Mouse (Mus musculus) ovary, postnatal 10 days (tissue): Measurements from ENCODE around the gene Ttc7b.

Experiments used
- DNase-seq: peaks from one replicate; pipeline ENCODE4 v3.0.0; 2022; ENCODE audit warnings: low spot score

Gene Ttc7b

DNA sequence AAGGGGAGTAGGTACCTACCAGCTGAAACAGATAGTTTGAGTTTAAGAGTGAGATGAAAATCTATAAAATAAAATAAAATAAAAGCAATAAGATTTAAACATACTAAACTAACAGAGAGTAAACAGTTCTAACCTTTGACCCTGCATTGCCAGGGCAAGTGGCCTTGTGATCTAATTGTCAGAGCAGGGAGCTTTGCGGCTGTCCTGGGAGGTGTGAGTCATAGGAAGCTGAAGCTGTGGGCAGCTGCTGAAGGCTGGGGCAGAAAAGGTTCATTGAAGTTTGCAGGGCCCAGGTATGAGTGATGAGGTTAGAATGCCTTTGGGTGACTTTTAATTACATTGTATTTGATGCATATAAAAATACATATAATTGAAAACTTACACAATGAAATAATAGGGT, 5.3 kb upstream of the Ttc7b start:
- no peak for DNase-seq

DNA sequence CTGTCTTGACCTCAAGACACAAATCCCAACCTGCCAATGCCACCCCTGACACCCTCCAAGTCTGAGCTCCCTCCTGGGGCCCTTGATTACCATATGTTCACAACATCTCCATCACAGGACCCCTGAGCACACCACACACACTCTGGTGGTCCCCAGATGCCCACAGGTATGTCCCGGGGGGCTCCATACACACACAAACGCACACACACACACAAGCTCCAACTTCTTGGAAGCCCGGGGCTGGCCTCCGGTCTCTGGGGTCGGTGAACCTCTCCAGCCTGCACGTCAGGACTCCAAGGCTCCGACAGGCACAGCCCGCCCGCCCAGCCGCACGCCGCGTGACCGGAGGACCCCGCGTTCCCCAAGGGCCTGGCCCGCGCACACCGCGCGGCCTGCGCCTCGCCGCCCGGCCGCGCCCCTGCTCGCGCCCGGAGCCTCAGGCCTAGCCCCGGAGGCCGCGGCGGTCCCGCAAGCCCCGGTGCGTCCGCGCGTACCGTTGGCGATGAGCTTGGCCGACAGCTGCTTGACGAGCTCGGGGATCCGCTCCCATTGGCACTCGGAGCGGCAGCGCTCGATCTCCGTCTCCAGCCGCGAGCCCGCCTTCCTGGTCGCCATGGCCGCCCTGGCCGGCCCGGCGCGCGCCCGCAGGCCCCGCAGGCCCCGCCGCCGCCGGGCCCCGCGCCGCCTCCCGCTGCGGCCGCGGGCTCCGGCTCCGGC, 391 bp downstream of the Ttc7b start:
- DNase-seq = peak; percentile 38

DNA sequence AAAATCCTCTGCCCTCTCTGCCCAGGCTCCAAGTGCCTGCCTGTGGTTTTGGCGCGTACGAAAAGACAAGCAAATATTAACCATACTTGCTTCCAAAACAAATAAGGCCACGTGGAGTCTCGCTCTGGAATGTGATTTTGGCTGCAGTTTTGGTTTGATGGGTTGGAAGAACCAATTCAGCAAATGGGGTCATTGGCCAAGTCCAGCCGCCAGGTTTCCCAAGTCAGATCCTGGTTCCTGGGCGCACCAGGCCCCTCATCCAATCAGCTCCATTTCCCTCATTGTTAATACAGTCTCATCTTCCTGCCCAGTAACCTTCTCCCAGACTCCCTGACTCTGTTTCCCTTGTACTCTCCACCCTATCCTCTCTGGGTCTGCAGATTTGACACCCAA, 946 bp downstream of the Ttc7b start:
- no peak for DNase-seq

DNA sequence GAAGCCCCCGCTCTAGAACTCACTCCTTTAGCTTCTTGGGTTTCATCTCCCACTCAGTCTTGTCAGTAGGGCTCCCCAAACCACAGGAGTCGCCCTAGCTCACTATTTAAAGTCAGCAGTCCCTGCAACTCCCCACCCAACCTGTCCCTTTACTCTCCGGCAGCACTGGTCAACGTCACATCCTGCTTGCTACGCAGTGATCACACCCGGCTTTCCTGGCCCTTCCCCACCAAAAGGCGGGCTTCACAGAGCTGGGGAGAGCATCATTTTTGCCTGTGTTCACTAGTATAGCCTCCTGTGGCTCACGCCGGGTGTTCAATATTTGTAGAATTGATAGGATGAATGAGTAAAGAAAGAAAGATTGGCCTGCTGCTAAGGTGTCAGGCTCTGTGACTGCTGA, 3.3 kb downstream of the Ttc7b start:
- no peak for DNase-seq

DNA sequence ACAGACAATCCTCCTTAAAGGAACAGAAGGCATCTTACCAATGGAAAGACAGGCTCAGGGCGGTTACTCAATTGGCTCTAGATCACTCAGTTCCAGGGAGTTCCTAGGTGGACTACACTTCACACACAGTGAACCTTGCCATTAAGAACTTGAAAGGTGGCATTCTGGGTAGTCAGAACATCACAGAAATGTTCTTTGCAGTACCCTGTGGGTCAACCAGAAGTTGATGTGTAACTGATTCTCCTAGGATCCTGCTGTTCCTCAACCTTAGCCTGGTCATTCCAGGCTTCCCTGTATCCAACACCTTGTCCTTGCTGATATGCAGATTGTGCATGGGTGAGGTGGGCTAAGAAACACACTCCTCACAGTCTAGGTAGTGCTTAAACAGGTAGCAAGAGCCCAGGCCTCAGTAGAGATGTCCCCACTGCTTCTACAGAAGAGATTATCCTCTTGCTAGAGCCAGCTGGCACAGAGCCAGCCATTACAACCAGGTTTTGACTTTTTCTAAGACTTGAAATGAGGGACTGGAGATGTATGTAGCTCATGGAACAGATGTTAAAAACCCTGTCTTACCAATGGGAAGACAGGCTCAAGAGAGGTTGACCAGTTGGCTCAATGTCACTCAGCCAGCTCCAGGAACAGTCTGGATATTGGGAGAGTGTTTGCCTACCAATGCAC, 4.3 kb downstream of the Ttc7b start:
- DNase-seq = no peak

DNA sequence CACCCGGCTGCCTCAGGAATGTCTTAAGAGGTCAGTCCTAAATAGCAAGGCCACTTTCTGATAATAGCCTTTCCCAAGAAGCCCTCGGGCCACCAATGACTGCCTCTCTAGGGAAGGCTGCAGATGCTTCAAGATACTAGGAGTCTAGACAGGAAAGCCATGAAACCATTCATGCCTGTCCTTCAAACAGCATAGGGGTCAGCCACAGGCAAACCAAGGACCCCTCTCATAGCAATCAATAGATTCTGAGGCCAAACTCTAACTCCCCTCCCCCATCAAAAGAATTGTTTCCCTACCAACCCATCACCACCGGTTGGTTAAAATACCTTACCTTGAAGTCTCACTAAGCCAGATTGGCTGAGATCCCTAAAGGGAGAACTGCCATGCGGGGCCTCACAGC, 5.1 kb downstream of the Ttc7b start:
- DNase-seq = no peak

DNA sequence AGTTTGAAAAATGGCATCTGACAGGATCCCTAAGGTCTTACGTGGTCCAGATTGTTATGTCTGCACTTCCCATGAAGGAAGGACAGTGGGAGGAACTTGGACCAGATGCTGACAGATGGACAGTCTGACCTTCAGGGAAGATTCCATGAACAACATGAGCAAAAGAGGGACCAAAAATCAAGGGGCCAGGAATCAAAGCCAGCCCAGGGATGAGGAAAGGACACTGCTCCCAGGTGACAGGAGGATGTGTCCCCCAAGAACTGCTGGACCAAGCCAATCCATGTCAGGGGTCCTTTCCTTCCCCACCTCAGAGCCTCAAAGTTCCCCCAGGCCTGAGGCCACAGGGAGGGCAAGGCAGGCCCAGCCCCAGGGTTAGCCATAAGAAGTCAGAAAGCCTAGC, 6.0 kb downstream of the Ttc7b start:
- no peak for DNase-seq

DNA sequence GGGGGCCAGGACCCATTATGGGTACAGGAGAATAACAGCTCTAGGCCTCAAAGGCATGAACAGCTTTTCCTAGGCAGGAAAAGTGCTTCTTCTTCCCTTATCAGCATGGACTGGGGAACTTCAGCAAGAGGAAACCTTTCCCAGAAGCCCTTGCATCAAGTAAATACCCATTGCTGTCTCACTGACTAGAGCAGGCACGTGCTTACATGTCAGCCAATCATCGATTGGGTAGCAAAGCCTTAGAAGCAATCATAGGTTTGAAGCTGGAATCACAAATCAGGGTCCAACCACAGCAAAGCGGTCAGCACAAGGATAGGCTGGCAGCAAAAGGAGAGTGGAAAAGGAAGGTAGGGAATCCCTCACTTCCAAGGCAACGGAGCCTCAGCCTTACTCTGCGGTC, 7.5 kb downstream of the Ttc7b start:
- DNase-seq = no peak

DNA sequence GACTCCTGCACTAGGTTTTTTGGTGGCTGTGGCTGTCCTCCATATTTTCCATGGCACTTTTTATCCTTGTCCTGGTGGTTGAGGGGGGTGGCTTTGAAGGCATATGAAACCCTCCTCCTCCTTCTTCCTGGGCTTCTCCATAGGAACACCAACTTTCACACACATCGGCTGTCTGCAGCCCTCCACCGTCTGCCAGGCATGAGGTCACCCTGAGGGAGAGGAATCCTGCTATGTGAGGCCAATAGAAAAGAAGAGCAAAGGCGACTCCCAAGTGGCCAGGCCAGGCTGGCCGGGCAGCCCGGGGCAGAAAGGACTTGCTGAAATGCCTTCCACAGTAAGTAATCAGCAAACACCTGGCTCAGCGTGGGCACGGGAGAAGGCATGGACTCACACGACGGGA, 8.0 kb downstream of the Ttc7b start:
- no peak for DNase-seq

DNA sequence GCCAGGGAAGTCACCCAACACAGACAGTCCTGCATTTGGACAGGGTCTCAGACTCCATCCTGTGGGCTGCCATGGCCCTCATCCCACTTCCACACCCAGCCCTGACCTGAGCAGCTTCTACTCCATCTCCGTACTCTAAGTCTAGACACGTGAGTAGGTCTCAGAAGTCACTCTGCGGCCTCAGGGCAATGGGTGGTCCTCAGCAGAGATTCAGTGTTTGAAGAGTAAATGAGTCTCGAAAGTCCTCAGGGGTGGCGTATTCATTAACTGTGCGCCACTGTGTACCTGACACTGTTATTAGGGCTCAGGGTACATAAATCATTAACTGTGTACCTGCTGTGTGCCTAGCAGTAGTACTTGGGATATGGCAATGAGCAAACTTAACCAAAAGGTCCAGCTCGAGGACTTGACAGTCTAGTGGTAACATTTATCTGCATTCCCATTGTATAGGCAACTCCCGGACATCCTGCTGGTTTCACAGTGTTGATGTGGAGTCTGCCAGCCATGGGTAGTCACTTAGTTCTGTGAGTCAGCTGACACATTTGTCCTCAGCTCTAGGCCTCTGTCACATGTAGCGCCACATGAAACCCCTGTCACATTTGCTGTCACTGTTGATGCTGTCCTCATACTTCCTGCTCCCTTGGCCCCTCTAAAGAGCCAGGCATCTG, 10.9 kb downstream of the Ttc7b start:
- DNase-seq = no peak

DNA sequence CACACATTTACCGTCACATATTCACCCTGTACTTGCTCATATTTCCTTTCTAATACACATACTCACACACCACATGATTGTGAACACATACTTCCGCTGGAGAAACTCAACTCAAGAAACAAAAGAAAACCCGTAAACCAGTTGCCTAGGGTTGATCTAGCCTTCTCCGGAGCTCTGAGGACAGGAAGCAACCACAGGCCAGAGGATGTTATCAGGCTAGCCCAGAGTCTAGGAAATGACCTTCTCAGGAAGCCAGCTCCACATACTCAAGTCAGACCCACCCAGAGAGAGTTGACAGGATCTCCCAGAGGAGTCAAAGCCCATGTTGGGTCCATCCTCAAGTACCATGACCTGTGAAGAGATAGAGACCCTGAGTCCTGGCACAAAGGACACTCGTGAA, 12.0 kb downstream of the Ttc7b start:
- no peak for DNase-seq

DNA sequence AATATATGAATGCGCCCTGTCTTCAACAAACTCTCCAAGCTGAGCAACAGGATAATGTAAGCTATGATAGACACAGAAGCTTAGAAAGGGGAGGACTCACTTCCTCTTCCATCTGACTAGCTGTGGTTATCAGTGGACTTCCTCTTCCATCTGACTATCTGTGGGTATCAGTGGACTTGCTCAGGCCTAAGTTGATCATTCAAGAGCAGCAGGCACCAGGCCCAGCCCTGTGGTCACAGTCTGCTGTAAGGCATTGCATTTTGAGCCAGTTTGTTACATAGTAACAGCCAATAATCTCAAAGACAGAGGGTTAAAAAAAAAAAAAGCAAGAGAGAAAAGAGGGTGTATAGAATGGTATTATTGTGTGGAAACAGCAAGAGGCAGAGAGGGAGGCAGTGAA, 15.1 kb downstream of the Ttc7b start:
- no peak for DNase-seq

DNA sequence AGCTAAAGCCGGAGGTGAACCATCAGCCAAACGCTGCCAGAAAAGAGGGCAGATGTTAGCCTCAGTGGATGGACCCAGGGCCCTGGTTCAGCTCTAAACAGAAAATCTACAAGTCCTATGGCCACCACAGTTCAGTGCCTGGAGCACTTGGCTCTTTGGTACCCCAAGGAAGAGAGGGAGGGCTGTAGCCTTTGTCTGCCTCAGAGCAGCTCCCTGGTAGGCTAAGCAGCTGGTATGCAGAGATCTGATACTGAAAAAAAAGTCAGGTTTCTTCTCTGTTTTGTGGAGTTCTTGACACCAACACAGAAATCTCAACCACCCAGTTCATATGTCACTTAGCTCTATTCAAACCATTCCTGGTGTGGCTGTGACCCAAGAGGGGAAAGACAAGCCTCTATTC, 16.0 kb downstream of the Ttc7b start:
- no peak for DNase-seq

DNA sequence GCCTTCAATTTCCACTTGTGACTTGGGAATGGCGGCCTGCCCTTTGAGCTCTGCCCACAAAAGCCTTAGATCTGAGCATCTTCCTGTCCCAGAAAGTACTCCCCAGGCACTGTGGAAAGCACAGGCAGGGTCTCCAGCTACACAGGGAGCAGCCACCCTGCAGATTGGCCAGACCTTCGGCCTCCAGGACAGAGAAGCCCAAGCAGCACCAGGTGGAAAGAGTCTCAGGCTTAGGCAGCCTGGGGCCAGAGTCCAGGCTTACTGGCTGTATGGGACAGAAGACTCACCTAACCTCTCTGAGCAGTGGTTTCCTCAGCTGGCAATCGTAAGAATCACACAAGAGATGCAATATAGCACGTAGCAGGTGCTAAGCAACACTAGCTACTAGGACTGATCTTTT, 17.0 kb downstream of the Ttc7b start:
- no peak for DNase-seq

DNA sequence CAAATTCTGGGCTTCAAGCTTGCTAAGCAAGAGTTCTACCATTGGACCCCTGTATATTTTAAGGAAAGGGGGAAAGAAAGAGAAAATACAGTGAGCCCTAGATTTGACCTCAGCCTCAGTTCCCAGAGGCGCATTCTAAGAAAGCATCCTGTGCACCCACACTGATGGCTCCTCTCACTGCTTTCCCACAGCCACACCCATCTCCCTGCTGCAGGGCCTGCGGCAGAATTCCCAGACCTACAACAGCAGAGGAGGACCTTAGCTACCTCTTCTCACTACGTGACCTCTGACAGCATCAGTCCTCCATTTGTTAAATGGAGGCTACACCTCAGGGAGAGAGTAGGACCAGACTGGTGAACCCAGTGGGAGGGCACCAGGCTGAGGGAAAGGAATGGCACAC, 18.1 kb downstream of the Ttc7b start:
- no peak for DNase-seq

DNA sequence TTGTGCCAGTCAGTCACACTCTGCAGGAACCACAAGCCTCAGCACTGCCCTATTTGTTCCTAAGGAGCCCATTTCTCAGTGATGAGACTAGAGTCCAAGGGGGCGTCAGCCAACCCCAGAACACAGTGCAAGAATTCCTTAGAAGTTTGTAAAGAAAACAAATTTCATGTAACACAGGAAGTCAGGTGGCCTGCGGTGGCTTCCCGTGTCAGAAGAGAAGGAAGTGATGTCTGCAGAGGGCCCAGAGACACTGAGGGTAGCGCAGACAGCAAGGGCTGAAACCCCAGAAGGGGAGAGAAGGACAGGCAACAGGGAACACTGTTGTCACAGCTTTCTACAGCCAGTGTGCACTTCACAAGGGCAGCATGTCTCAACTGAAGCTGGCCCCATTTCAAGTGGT, 19.4 kb downstream of the Ttc7b start:
- no peak for DNase-seq

DNA sequence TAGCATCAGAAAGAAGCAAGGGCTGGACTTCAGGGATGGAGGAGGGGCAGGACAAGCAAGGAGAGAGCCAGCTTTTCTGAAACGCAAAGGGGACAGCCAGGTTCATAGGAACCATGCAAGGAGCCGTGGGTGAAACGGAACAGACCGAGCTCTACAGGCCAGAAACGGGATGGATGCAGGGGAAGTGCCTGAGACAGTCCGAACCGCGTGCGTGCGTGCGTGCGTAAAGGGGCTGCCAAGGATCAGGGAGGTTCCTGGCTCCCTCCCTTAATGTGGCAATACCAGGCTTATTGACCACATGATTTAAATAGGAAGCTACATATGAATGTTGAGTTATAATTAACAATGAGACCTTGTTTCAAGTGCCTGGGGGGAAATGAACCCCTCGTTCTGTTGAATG, 21.2 kb downstream of the Ttc7b start:
- DNase-seq = no peak

DNA sequence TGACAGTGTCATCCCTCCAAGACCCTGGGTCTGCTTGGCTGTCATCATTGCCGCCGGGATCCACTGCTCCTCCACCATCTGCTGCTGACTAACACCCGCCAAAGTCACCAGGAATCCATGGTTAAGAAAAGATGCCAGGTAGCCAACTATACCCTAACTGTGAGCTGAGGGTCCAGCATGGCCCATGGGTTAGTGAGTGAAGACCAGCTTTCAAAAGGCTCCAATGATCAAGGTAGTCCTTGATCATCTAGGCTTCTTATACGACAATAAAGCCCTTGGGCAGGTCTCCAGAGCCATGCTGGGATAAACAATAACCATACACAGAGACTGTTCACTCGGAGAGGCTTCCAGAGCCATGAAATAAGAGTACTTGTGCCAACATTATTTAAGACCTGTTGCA, 22.6 kb downstream of the Ttc7b start:
- no peak for DNase-seq

DNA sequence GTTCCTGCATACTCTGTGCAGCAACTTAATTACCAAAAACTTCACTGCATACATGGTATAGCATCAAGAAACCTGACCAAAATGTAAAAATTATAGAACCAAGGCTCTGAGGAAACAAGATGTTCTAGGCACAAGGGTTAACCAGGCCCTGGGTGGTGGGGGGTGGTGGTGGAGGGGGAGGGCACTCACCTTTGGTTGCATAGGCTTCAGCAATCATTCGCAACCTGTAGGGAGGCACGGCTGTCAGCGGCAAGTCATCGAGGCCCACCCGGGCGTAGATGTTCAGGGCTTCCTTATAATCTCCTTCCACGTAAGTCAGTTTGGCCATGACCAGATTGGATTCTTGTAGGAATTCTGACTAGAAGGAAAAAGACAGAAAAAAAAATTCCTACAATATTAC, 25.5 kb downstream of the Ttc7b start:
- no peak for DNase-seq

DNA sequence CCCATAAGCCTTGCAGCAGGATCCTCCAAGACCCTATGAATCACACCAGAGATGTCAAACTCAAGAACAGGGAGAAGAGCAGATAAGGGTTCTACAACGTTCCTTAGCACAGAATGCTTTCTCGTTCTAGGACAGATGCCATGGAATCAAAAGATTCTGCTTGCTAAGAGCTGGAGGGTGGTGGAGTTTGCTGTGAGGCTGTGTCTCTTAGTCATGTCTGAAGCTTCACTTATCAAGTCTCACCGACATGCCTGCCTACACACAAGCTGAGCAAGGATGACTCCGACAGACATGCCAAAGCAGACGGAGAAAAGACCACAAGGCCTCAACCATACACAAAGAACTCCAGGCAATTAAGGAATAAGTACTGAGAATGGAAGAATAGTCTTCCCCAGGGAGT, 27.4 kb downstream of the Ttc7b start:
- no peak for DNase-seq

DNA sequence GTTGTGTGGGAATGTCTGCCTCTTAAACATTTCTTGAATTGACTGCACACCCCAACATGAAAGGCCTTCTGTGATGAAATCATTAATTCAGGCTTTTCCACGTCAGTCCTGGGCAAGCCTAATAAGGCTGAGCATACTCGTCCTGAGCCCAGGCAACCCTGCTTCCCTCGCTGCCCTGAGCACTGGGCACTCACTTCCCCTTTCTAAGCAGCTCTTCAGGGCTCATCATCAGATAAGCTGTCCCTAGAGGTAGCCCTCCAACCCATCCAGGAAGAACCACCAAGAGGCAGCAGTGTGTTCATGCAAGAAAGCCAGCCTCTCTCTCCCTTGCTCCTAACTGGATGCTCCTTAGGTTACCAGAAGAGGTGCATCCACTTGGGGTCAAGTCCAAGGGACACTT, 27.9 kb downstream of the Ttc7b start:
- no peak for DNase-seq

DNA sequence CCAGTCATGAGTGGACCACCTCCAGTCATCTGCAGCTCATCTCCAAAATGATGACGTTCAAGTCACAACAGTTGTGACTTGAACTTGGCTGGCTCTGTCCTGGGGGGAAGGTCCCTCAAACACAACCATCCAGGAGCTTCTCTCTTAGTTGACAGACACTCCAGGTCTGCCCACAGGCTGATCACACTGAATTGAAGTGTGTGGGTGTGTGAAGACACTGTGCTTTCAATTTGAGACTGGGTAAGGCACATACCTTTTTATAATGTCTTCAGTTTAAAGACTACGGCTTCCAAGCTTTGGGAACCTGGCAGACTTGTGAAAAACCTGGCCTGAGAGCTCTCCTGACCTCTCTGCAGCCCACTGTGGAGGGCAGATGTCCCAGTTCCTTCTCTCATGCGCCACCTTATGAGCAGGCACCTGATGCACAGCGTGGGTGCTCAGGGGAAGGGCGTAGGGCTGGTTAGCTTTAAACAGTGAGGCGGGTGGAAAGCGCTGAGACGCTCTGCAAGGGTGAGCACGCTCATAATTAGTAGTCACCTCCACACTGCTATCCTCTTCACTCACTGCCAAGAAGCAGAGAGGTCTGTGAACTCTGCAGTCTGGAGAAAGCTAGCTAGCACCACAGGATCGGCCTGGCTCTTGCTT, 28.5 kb downstream of the Ttc7b start:
- DNase-seq = no peak

DNA sequence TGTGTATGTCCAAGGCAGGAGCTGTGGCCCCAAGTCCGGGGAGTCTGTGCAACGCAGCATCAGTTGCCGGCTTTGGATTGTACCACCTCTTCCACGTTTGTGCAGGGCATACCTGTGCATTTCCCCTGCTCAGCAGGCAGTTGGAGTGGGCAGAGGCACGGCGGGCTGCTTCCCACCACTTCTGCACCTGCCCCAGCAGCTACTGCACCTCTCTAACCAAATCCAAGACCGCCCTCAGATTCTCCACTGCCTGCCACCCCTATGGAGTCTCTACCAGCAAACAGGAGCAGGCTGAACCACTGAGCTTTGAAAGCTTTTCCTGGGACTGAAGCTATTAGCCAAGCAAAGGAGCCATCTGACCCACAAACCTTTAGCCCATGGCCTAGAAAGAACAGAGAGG, 30.8 kb downstream of the Ttc7b start:
- no peak for DNase-seq
